Mouse (Mus musculus) CH12.LX (cell line): ENCODE results near the gene Snx30. TPM values are rescaled to one million over a fixed set of nuclear protein-coding genes. Genes with fewer than 3 reads are reported as not detected.

Experiments used
- DNase-seq: peaks from one replicate; pipeline ENCODE4 v3.0.0-alpha.2; 2013; ENCODE audit errors: extremely low read depth
- H3K27ac ChIP-seq: 2 replicates; pipeline ENCODE4 v1.5.1; 2012; ENCODE audit warnings: low read depth, mild to moderate bottlenecking, control low read depth, moderate library complexity; ENCODE audit not compliant: insufficient read depth
- H3K27me3 ChIP-seq: replicated peaks from 2 replicates; pipeline ENCODE3; 2012; ENCODE audit warnings: inconsistent platforms
- H3K36me3 ChIP-seq, 2 experiments: replicated peaks in 1 of 2; 2 replicates each; pipeline versions ENCODE3 to v1.6.1; 2012; ENCODE audit warnings: inconsistent platforms in 1 of 2, low read length in 1 of 2, mild to moderate bottlenecking in 1 of 2, mixed read lengths in 1 of 2, moderate library complexity in 1 of 2; ENCODE audit not compliant: control insufficient read depth in 1 of 2, insufficient read depth in 1 of 2
- H3K4me1 ChIP-seq, 2 experiments: 2 replicates each; pipeline ENCODE4 v1.6.1; 2012; ENCODE audit warnings: inconsistent platforms in 1 of 2, moderate library complexity in 1 of 2; ENCODE audit not compliant: insufficient read depth in 2 of 2, control insufficient read depth in 1 of 2
- H3K4me2 ChIP-seq: 2 replicates; pipeline ENCODE4 v1.6.1; 2012; ENCODE audit warnings: low read depth, mild to moderate bottlenecking, control low read depth; ENCODE audit not compliant: poor library complexity, insufficient read depth, severe bottlenecking
- H3K4me3 ChIP-seq, 3 experiments: fragments of 150-350 bp in 1 of 3; sonication (generic) in 1 of 3; replicated peaks in 1 of 3; 2 replicates each; pipeline versions ENCODE3 to v1.5.1; 2011 to 2012; ENCODE audit warnings: low read depth in 2 of 3, low read length in 2 of 3, mild to moderate bottlenecking in 2 of 3, moderate library complexity in 2 of 3, control low read depth in 1 of 3, improper control_type of control experiment in 1 of 3, inconsistent platforms in 1 of 3, mixed read lengths in 1 of 3; ENCODE audit not compliant: poor library complexity in 1 of 3
- H3K79me2 ChIP-seq: replicated peaks from 2 replicates; pipeline ENCODE4 v1.6.1; 2012; ENCODE audit warnings: mild to moderate bottlenecking, moderate library complexity; ENCODE audit not compliant: control insufficient read depth, poor library complexity, insufficient read depth, severe bottlenecking; ENCODE audit errors: extremely low read depth
- H3K9ac ChIP-seq: 2 replicates; pipeline ENCODE4 v1.6.1; 2012; ENCODE audit warnings: low read depth, mild to moderate bottlenecking, control low read depth, moderate library complexity; ENCODE audit not compliant: insufficient read depth
- H3K9me3 ChIP-seq: replicated peaks from 2 replicates; pipeline ENCODE3; 2012; ENCODE audit warnings: low read length, inconsistent platforms, mixed read lengths
- CHD2 ChIP-seq: IDR thresholded peaks from 2 replicates; pipeline ENCODE4 v1.6.1; 2011; ENCODE audit warnings: low read length, improper control_type of control experiment
- E2F4 ChIP-seq: IDR thresholded peaks from 2 replicates; pipeline ENCODE4 v1.6.1; 2011; ENCODE audit warnings: low read depth, low read length, improper control_type of control experiment; ENCODE audit not compliant: insufficient replicate concordance
- ETS1 ChIP-seq: conservative IDR thresholded peaks from 2 replicates; pipeline ENCODE4 v1.6.1; 2012; ENCODE audit warnings: low read depth, mild to moderate bottlenecking, inconsistent platforms, low read length, improper control_type of control experiment, moderate library complexity
- HCFC1 ChIP-seq: IDR thresholded peaks from 2 replicates; pipeline ENCODE4 v1.6.1; 2012; ENCODE audit warnings: low read depth, mild to moderate bottlenecking, inconsistent platforms, low read length, improper control_type of control experiment
- MAFK ChIP-seq: IDR thresholded peaks from 2 replicates; pipeline ENCODE4 v1.6.1; 2011; ENCODE audit warnings: low read length, improper control_type of control experiment; ENCODE audit not compliant: insufficient replicate concordance
- MAX ChIP-seq: IDR thresholded peaks from 2 replicates; pipeline ENCODE4 v1.6.1; 2011; ENCODE audit warnings: low read length, improper control_type of control experiment
- MAZ ChIP-seq: IDR thresholded peaks from 2 replicates; pipeline ENCODE4 v1.6.1; 2012; ENCODE audit warnings: low read depth, mild to moderate bottlenecking, inconsistent platforms, low read length, improper control_type of control experiment, moderate library complexity
- MXI1 ChIP-seq: IDR thresholded peaks from 2 replicates; pipeline ENCODE4 v1.6.1; 2011; ENCODE audit warnings: mild to moderate bottlenecking, low read depth, low read length, improper control_type of control experiment
- NELFE ChIP-seq: IDR thresholded peaks from 2 replicates; pipeline ENCODE4 v1.6.1; 2011; ENCODE audit warnings: low read depth, low read length, improper control_type of control experiment
- POLR2A ChIP-seq: IDR thresholded peaks from 2 replicates; pipeline ENCODE4 v1.6.1; 2011; ENCODE audit warnings: low read depth, mild to moderate bottlenecking, improper control_type of control experiment, low read length
- POLR2AphosphoS2 ChIP-seq: IDR thresholded peaks from 2 replicates; pipeline ENCODE4 v1.6.1; 2011; ENCODE audit warnings: low read depth, low read length, improper control_type of control experiment
- RAD21 ChIP-seq: IDR thresholded peaks from 2 replicates; pipeline ENCODE4 v1.6.1; 2011; ENCODE audit warnings: low read depth, mild to moderate bottlenecking, low read length, improper control_type of control experiment, moderate library complexity
- SIN3A ChIP-seq: IDR thresholded peaks from 2 replicates; pipeline ENCODE4 v1.6.1; 2012; ENCODE audit warnings: low read length, improper control_type of control experiment, inconsistent platforms
- SMC3 ChIP-seq: IDR thresholded peaks from 2 replicates; pipeline ENCODE4 v1.6.1; 2011; ENCODE audit warnings: low read depth, low read length, improper control_type of control experiment
- TBP ChIP-seq: conservative IDR thresholded peaks from 2 replicates; pipeline ENCODE4 v1.6.1; 2011; ENCODE audit warnings: low read depth, low read length, improper control_type of control experiment
- TCF12 ChIP-seq: IDR thresholded peaks from 2 replicates; pipeline ENCODE4 v1.6.1; 2014; ENCODE audit warnings: low read depth, mild to moderate bottlenecking, inconsistent platforms, low read length, improper control_type of control experiment
- USF1 ChIP-seq: IDR thresholded peaks from 2 replicates; pipeline ENCODE4 v1.6.1; 2014; ENCODE audit warnings: low read depth, mild to moderate bottlenecking, inconsistent platforms, low read length, improper control_type of control experiment
- USF2 ChIP-seq: conservative IDR thresholded peaks from 2 replicates; pipeline ENCODE4 v1.6.1; 2011; ENCODE audit warnings: low read depth, low read length, improper control_type of control experiment
- ZC3H11A ChIP-seq: IDR thresholded peaks from 2 replicates; pipeline ENCODE4 v1.6.1; 2012; ENCODE audit warnings: low read depth, mild to moderate bottlenecking, inconsistent platforms, low read length, improper control_type of control experiment
- ZNF384 ChIP-seq: IDR thresholded peaks from 2 replicates; pipeline ENCODE4 v1.6.1; 2012; ENCODE audit warnings: low read depth, low read length, improper control_type of control experiment, inconsistent platforms
- dilution Hi-C: fragments of 300-500 bp; cut with MboI; formaldehyde crosslinking; loops from 2 replicates; pipeline ENCODE4 v1.14.3; 2020; ENCODE audit warnings: low sequenced_read_pairs; ENCODE audit not compliant: extremely low pct_unique_long_range_greater_than_20kb, extremely low pct_ligation_motif_present
- in situ Hi-C: fragments of 300-500 bp; cut with MboI; formaldehyde crosslinking; loops from 3 replicates; pipeline ENCODE4 v1.14.3; 2019; ENCODE audit warnings: low sequenced_read_pairs, low pct_ligation_motif_present, low pct_unique_long_range_greater_than_20kb, mixed read lengths
- polyA plus RNA-seq: library from polyadenylated mRNA; unstranded; fragments of >175 nt; gene quantifications from 2 replicates; pipeline ENCODE4 v1.2.1, GENCODE M21; 2012; ENCODE audit warnings: low read depth; ENCODE audit not compliant: insufficient read length
- total RNA-seq, 2 experiments: library from RNA; depleted of rRNA; stranded (reverse); fragments of 300-350 nt in 1 of 2; fragments of >200 nt in 1 of 2; gene quantifications; 2 replicates each; pipeline ENCODE4 v1.2.3; 2012 to 2014

The Snx30 gene
- total and polyA plus RNA-seq, 3 experiments: 7.9 to 16.9 (median 8.4) TPM

- in situ Hi-C loops: no loop called here
- H3K4me2 ChIP-seq: no peak overlapping the region
- no peaks in the 10 kb centered on the region for H3K27me3 ChIP-seq
- no peak overlapping the region for H3K27ac ChIP-seq
- dilution Hi-C loops: no loop called here
- no peak for TF ChIP-seq ETS1
- no peak for TF ChIP-seq USF2
- TF ChIP-seq USF1: no peak
- TF ChIP-seq RAD21: no peak
- TF ChIP-seq E2F4: no peak
- TF ChIP-seq MAX: no peak
- TF ChIP-seq HCFC1: no peak
- TF ChIP-seq SMC3: no peak
- TF ChIP-seq POLR2AphosphoS2: no peak
- H3K4me1 ChIP-seq: peaks cover 0 to 18% of the 10 kb centered on the region in 2 experiments; a peak in 2 of 4 replicates
- peaks cover 41 to 93% of the 10 kb centered on the region in 2 experiments for H3K36me3 ChIP-seq
- H3K9me3 ChIP-seq: peaks cover 8% of the 10 kb centered on the region
- no peak overlapping the region for H3K4me3 ChIP-seq
- no peak for DNase-seq
- H3K9ac ChIP-seq: no peak overlapping the region
- no peaks in the 10 kb centered on the region for H3K79me2 ChIP-seq
These were observed 75.6 kb downstream of the Snx30 start for GRCm38 (mm10) chr4:59881210-59881609.

- dilution Hi-C loops: no loop called here
- no peaks in the 10 kb centered on the region for H3K79me2 ChIP-seq
- H3K4me1 ChIP-seq: peaks cover 0 to 1% of the 10 kb centered on the region in 2 experiments; a peak in 1 of 4 replicates
- H3K9me3 ChIP-seq: peaks cover 8% of the 10 kb centered on the region
- no peaks in the 10 kb centered on the region for H3K27me3 ChIP-seq
- no peak overlapping the region for H3K4me3 ChIP-seq
- no peak overlapping the region for H3K4me2 ChIP-seq
- no peak for TF ChIP-seq E2F4
- TF ChIP-seq, all 38 proteins: peak for 0
- no peak for DNase-seq
- H3K9ac ChIP-seq: no peak overlapping the region
- H3K27ac ChIP-seq: no peak overlapping the region
- H3K36me3 ChIP-seq: peaks cover 47 to 94% of the 10 kb centered on the region in 2 experiments
- in situ Hi-C loops: no loop called here
These were observed 78.6 kb downstream of the Snx30 start for GRCm38 (mm10) chr4:59884136-59884696.

DNA sequence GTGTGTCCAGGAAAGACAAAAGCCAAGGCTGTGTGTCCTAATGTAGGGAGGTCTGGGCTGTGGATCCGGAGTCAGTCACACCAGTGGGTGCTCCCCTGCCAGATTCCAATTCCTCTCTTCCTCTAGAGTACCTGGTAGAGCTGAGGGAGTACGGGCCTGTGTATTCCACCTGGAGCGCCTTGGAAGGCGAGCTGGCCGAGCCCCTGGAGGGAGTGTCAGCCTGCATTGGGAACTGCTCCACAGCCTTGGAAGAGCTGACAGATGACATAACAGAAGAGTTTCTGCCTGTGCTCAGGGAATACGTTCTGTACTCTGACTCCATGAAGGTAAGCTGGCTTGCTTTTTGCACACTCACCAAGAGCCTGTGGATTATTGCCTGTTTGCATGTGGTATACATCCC, 80.6 kb downstream of the Snx30 start:
- H3K4me1 ChIP-seq: no peaks in the 10 kb centered on the region
- no peaks in the 10 kb centered on the region for H3K79me2 ChIP-seq
- TF ChIP-seq TCF12 (no peak), POLR2A (no peak), ZNF384 (no peak), MAZ (no peak), SIN3A (no peak), CHD2 (no peak), USF1 (no peak), MAFK (no peak), SMC3 (no peak), HCFC1 (no peak), POLR2AphosphoS2 (no peak), TBP (no peak), NELFE (no peak), MXI1 (no peak), MAX (no peak), E2F4 (no peak), ZC3H11A (no peak)
- TF ChIP-seq, all 38 proteins: peak for 0
- H3K9me3 ChIP-seq: peaks cover 8% of the 10 kb centered on the region
- H3K4me3 ChIP-seq: no peak overlapping the region
- H3K9ac ChIP-seq: no peak overlapping the region
- H3K36me3 ChIP-seq: peaks cover 33 to 91% of the 10 kb centered on the region in 2 experiments
- DNase-seq: no peak
- no peak overlapping the region for H3K4me2 ChIP-seq
- H3K27me3 ChIP-seq: no peaks in the 10 kb centered on the region
- in situ Hi-C loops (no loop called here), dilution Hi-C loops (no loop called here)
- H3K27ac ChIP-seq: no peak overlapping the region
